ENCODE assay signal across 10 mouse cellular contexts in genomic region chr10:109861275-109861674, GRCm38 (mm10).
A peak's percentile ranks its signal among the peaks of the same experiment; 100 is the strongest.
DNase-seq lines count a peak whose midpoint lies in the region; ATAC-seq lines count a peak whose summit lies in the region.
"Had no signal": no experiment of that assay in that cellular context is flagged by ENCODE, and none has a peak within 500 bp of the region (broad histone marks: within the 10 kb centered on the region; RNA-seq: fewer than 3 reads in every experiment).

No protein-coding gene starts in this region.

- no peaks in the 10 kb centered on the region for H3K27me3 ChIP-seq in midbrain, embryonic 13.5 days
- H3K27me3 ChIP-seq: neural tube, embryonic 12.5 days; stomach, embryonic 15.5 days had no signal

- 55% methylated on average over 2 of the region's 2 CpGs for WGBS in midbrain, embryonic 13.5 days

- H3K9me3 ChIP-seq in midbrain, embryonic 13.5 days = no peaks in the 10 kb centered on the region
- H3K9me3 ChIP-seq: neural tube, embryonic 12.5 days; stomach, embryonic 15.5 days had no signal

- no peak overlapping the region for H3K4me2 ChIP-seq in midbrain, embryonic 13.5 days (replicated peaks)
- H3K4me2 ChIP-seq: neural tube, embryonic 12.5 days; stomach, embryonic 15.5 days had no signal

- no peak overlapping the region for H3K9ac ChIP-seq in midbrain, embryonic 13.5 days (replicated peaks)
- H3K9ac ChIP-seq: neural tube, embryonic 12.5 days; stomach, embryonic 15.5 days had no signal

- H3K4me3 ChIP-seq in midbrain, embryonic 13.5 days (replicated peaks) = no peak overlapping the region
- H3K4me3 ChIP-seq: neural tube, embryonic 12.5 days; stomach, embryonic 15.5 days had no signal

- peak; percentile 32 for DNase-seq in kidney, adult 9 months
- no peak for DNase-seq in kidney, adult 18-20 months
- peak; percentile 16 for DNase-seq in MEL-GATA-1-ER (ENCODE audit: extremely low read depth, low read depth)
- DNase-seq in embryo, embryonic 10 days (ENCODE audit: low spot score) = peak; percentile 71
- DNase-seq in c-Kit-positive CD71-positive TER-119-positive erythroid progenitor cells, embryonic 14.5 days (ENCODE audit: low spot score) = no peak
- no peak for DNase-seq in adrenal gland, adult 8-10 months
- no peak for DNase-seq in neural tube, embryonic 10.5 days (ENCODE audit: extremely low spot score, low spot score)

- H3K36me3 ChIP-seq in midbrain, embryonic 13.5 days = no peaks in the 10 kb centered on the region
- H3K36me3 ChIP-seq: neural tube, embryonic 12.5 days; stomach, embryonic 15.5 days had no signal

- ATAC-seq in midbrain, embryonic 13.5 days = 0 out of 2 replicates have a peak, but pooled peaks have one; percentile 18

- 0 out of 2 replicates have a peak, but pooled peaks cover 4% of the 10 kb centered on the region for H3K4me1 ChIP-seq in midbrain, embryonic 13.5 days (replicated peaks)
- H3K4me1 ChIP-seq: neural tube, embryonic 12.5 days; stomach, embryonic 15.5 days had no signal

- H3K27ac ChIP-seq in midbrain, embryonic 13.5 days = no peak overlapping the region
- H3K27ac ChIP-seq: neural tube, embryonic 12.5 days; stomach, embryonic 15.5 days had no signal

Comparison
In these comparisons a context has a peak if more than half of its experiments do, and no peak if none do; other contexts are left out.
1. DNase-seq: peak in kidney, adult 9 months (single experiment), MEL-GATA-1-ER (single experiment) and embryo, embryonic 10 days (single experiment); none in kidney, adult 18-20 months (single experiment), c-Kit-positive CD71-positive TER-119-positive erythroid progenitor cells, embryonic 14.5 days (single experiment), adrenal gland, adult 8-10 months (single experiment) and neural tube, embryonic 10.5 days (single experiment).